Mouse (Mus musculus) embryonic facial prominence, embryonic 14.5 days (tissue): ENCODE data around the gene Ppil2. TPM values are rescaled to one million over a fixed set of nuclear protein-coding genes. Genes with fewer than 3 reads are reported as not detected.

Experiments
- ATAC-seq: fragments of 200-750 bp; cut with Nextera tagmentation; 2 replicates; pipeline ENCODE4 v1.8.0; 2017; ENCODE audit warnings: low read depth, moderate number of reproducible peaks, moderate TSS enrichment
- DNase-seq: peaks from one replicate; pipeline ENCODE4 v3.0.0-alpha.2; 2015; ENCODE audit warnings: low spot score
- H3K27ac ChIP-seq: fragments of 300-500 bp; sonication (generic); replicated peaks from 2 replicates; pipeline ENCODE4 v1.5.1; 2014; ENCODE audit warnings: low read depth, mild to moderate bottlenecking, low read length, moderate library complexity
- H3K27me3 ChIP-seq: fragments of 300-500 bp; sonication (generic); replicated peaks from 2 replicates; pipeline ENCODE4 v1.6.1; 2014; ENCODE audit warnings: low read length; ENCODE audit not compliant: control insufficient read depth, insufficient read depth
- H3K36me3 ChIP-seq: fragments of 300-500 bp; sonication (generic); 2 replicates; pipeline ENCODE4 v1.6.1; 2014; ENCODE audit warnings: low read length, mixed read lengths; ENCODE audit not compliant: control insufficient read depth, insufficient read depth
- H3K4me1 ChIP-seq: fragments of 300-500 bp; sonication (generic); 2 replicates; pipeline ENCODE4 v1.6.1; 2014; ENCODE audit warnings: antibody characterized with exemption, low read length; ENCODE audit not compliant: control insufficient read depth, insufficient read depth
- H3K4me2 ChIP-seq: fragments of 300-500 bp; sonication (generic); 2 replicates; pipeline ENCODE4 v1.6.1; 2014; ENCODE audit warnings: low read depth, mild to moderate bottlenecking, low read length, moderate library complexity, mixed read lengths
- H3K4me3 ChIP-seq: fragments of 300-500 bp; sonication (generic); 2 replicates; pipeline ENCODE4 v1.5.1; 2014; ENCODE audit warnings: low read depth, mild to moderate bottlenecking, low read length
- H3K9ac ChIP-seq: fragments of 300-500 bp; sonication (generic); 2 replicates; pipeline ENCODE4 v1.6.1; 2014; ENCODE audit warnings: low read depth, mild to moderate bottlenecking, low read length, moderate library complexity, mixed read lengths
- H3K9me3 ChIP-seq: fragments of 300-500 bp; sonication (generic); 2 replicates; pipeline ENCODE4 v1.6.1; 2016; ENCODE audit warnings: low read length; ENCODE audit not compliant: control insufficient read depth
- WGBS: fragments of 180-500 bp; shearing (Covaris S2); extraction: QIAGEN DNeasy Blood & Tissue Kit; methylation state at CpG from one replicate; pipeline ENCODE4 v1.1.7; 2014; 5-methylcytosine and 5-hydroxymethylcytosine counted together
- polyA plus RNA-seq: library from polyadenylated mRNA; unstranded; fragments of >200 nt; fragmentation: Nextera tagmentation; extraction: Ambion mirVana; gene quantifications from 2 replicates; pipeline ENCODE4 v1.2.1, GENCODE M21; 2014

The Ppil2 gene
- polyA plus RNA-seq, 1 experiment from 2014 or later = 101 TPM

GRCm38 (mm10) chr16:17082121-17082792, 28.8 kb downstream of the Ppil2 start:
- ATAC-seq (no peak), DNase-seq (no peak)
- no peak overlapping the region for H3K27ac ChIP-seq
- no peak overlapping the region for H3K9ac ChIP-seq
- no peak overlapping the region for H3K4me2 ChIP-seq
- no peaks in the 10 kb centered on the region for H3K9me3 ChIP-seq
- no peaks in the 10 kb centered on the region for H3K4me1 ChIP-seq
- peaks cover 64% of the 10 kb centered on the region for H3K36me3 ChIP-seq
- H3K27me3 ChIP-seq = no peaks in the 10 kb centered on the region
- 86% methylated on average over 6 of the region's 6 CpGs for WGBS
- no peak overlapping the region for H3K4me3 ChIP-seq

DNA sequence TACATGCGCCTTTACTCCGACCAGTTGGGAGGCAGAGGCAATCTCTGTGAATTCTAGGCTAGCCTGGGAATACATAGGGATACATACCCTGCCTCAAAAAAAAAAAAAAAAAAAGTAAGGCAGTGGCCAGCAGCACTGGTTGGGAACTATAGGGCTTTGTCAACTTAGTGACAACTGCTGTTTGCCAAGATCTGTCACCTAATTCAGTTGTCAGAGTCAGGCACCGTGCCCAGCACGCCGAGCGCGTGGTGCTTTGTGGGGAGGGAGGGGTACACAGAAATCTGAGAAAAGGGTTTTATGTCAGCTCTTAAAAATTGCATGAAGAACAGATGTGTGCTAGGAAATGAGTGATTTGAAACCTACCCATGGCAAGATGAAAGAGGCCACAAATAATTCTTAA, 33.0 kb downstream of the Ppil2 start:
- Histone ChIP-seq H3K4me2 (no peak overlapping the region), H3K4me1 (no peaks in the 10 kb centered on the region), H3K27me3 (no peaks in the 10 kb centered on the region), H3K4me3 (no peak overlapping the region), H3K9ac (no peak overlapping the region), H3K9me3 (no peaks in the 10 kb centered on the region), H3K27ac (no peak overlapping the region), H3K36me3 (peaks cover 41% of the 10 kb centered on the region)
- ATAC-seq (no peak), DNase-seq (peak; percentile 26)
- 78% methylated on average over 7 of the region's 7 CpGs for WGBS

- peaks cover 30% of the 10 kb centered on the region for H3K36me3 ChIP-seq
- ATAC-seq = no peak
- no peak overlapping the region for H3K4me3 ChIP-seq
- H3K4me2 ChIP-seq = no peak overlapping the region
- H3K27me3 ChIP-seq = no peaks in the 10 kb centered on the region
- no peaks in the 10 kb centered on the region for H3K9me3 ChIP-seq
- no peak for DNase-seq
- no peaks in the 10 kb centered on the region for H3K4me1 ChIP-seq
- no peak overlapping the region for H3K9ac ChIP-seq
- no peak overlapping the region for H3K27ac ChIP-seq
These were observed 34.2 kb downstream of the Ppil2 start for GRCm38 (mm10) chr16:17076869-17077268.

DNA sequence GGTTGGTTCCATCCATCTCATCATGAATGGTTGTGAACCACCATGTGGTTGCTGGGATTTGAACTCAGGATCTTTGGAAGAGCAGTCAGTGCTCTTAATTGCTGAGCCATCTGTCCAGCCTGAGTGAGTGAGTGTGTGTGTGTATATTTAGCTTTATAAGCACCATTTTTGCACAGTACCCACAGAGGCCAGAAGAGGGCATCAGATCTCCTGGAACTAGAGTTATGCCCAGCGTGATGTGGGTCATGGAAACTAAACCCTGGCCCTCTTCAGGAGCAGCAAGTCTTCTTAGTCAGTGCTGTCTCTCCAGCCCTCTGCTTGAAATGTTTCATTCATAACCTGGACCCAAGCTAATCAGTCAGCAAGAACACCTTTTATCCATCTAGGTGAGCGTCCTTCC, 34.8 kb downstream of the Ppil2 start:
- no peak for ATAC-seq
- H3K4me3 ChIP-seq = no peak overlapping the region
- 95% methylated on average over 2 of the region's 2 CpGs for WGBS
- H3K4me1 ChIP-seq = no peaks in the 10 kb centered on the region
- H3K27me3 ChIP-seq = no peaks in the 10 kb centered on the region
- no peak overlapping the region for H3K27ac ChIP-seq
- no peak overlapping the region for H3K9ac ChIP-seq
- no peak for DNase-seq
- no peaks in the 10 kb centered on the region for H3K9me3 ChIP-seq
- H3K36me3 ChIP-seq = peaks cover 27% of the 10 kb centered on the region
- H3K4me2 ChIP-seq = no peak overlapping the region

DNA sequence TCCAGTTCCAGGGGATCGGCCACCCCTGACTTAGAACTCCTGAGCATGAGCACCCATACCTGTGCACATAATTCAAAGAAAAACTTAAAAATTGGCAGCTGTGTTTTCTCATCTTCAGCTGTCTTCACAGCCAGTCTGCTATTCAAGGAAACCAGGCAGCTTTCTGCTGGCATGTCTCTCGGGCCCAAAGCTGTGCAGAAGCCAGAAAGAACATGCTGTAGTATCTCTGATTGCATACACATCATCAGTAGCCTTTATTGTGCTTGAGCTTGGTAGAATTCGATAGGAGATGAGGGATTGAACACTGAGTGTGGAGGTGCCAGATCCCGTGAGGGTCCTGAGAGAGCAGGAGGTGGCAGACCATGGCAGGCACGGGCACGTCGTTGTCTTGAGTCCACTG, 38.1 kb downstream of the Ppil2 start:
- no peaks in the 10 kb centered on the region for H3K4me1 ChIP-seq
- no peaks in the 10 kb centered on the region for H3K27me3 ChIP-seq
- no peaks in the 10 kb centered on the region for H3K9me3 ChIP-seq
- no peak overlapping the region for H3K4me3 ChIP-seq
- no peak overlapping the region for H3K27ac ChIP-seq
- peaks cover 23% of the 10 kb centered on the region for H3K36me3 ChIP-seq
- 91% methylated on average over 7 of the region's 7 CpGs for WGBS
- no peak overlapping the region for H3K9ac ChIP-seq
- DNase-seq = no peak
- ATAC-seq = no peak
- H3K4me2 ChIP-seq = no peak overlapping the region

- Histone ChIP-seq H3K27me3 (no peaks in the 10 kb centered on the region), H3K9ac (peak overlapping the region; percentile 88; the same call in 1 of the 2 replicates), H3K9me3 (no peaks in the 10 kb centered on the region), H3K36me3 (peaks cover 11% of the 10 kb centered on the region), H3K4me1 (no peaks in the 10 kb centered on the region), H3K4me3 (peak overlapping the region; percentile 85), H3K4me2 (peak overlapping the region; percentile 85), H3K27ac (no peak overlapping the region)
- ATAC-seq (no peak), DNase-seq (no peak)
- WGBS = 43% methylated on average over 6 of the region's 6 CpGs
These were observed 40.3 kb downstream of the Ppil2 start for GRCm38 (mm10) chr16:17070716-17071115.

- H3K4me3 ChIP-seq = peak within 1 kb of the TSS; percentile 85
- no peaks in the 10 kb centered on the region for H3K27me3 ChIP-seq
- H3K9me3 ChIP-seq = no peaks in the 10 kb centered on the region
- DNase-seq (peak; percentile 94), ATAC-seq (peak; percentile 96)
- peak within 1 kb of the TSS; percentile 87 for H3K27ac ChIP-seq
- no peaks in the 10 kb centered on the region for H3K4me1 ChIP-seq
- WGBS = 0% methylated on average over 45 of the region's 76 CpGs
- H3K4me2 ChIP-seq = peak within 1 kb of the TSS; percentile 85
- peak within 1 kb of the TSS; percentile 88 for H3K9ac ChIP-seq
- H3K36me3 ChIP-seq = 0 out of 2 replicates have a peak, but pooled peaks cover 1% of the 10 kb centered on the region
These were observed 41.3 kb downstream of the Ppil2 start, which contains the start of gene Ypel1 for GRCm38 (mm10) chr16:17069511-17070443. TSS of gene Ypel1 (plus strand) at chr16:17069696.

DNA sequence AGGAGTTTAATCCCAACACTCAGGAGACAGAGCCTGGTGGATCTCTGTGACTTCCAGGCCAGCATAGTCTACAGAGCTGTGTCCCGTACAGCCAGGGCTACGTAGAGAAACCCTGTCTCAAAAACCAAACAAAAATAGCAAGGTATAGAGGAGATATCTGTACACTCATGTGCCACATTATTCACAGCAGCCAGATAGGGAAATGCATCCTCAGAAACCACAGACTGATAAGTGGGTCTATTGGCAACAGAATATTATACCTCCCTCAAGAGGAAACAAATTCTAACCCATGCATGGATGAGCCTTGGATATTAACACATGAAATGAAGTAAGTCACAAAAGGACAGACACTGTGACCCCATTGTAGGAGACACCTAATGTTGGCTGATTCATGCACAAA, 43.5 kb downstream of the Ppil2 start:
- Histone ChIP-seq H3K27ac (no peak overlapping the region), H3K4me1 (no peaks in the 10 kb centered on the region), H3K4me3 (no peak overlapping the region), H3K27me3 (no peaks in the 10 kb centered on the region; the same call in 1 of the 2 replicates), H3K36me3 (no peaks in the 10 kb centered on the region), H3K9ac (no peak overlapping the region), H3K9me3 (no peaks in the 10 kb centered on the region), H3K4me2 (no peak overlapping the region)
- 93% methylated on average over 2 of the region's 2 CpGs for WGBS
- DNase-seq = no peak
- ATAC-seq = no peak
